Mouse (Mus musculus) heart, postnatal 0 days (tissue): ENCODE results near the gene Zcchc7.

Experiments used
- CTCF ChIP-seq: IDR thresholded peaks from 2 replicates; pipeline ENCODE4 v1.5.1; 2016; ENCODE audit warnings: antibody characterized with exemption, control low read depth, low read depth
- EP300 ChIP-seq: IDR thresholded peaks from 2 replicates; pipeline ENCODE4 v1.6.1; 2016; ENCODE audit warnings: antibody characterized with exemption, low read depth

DNA sequence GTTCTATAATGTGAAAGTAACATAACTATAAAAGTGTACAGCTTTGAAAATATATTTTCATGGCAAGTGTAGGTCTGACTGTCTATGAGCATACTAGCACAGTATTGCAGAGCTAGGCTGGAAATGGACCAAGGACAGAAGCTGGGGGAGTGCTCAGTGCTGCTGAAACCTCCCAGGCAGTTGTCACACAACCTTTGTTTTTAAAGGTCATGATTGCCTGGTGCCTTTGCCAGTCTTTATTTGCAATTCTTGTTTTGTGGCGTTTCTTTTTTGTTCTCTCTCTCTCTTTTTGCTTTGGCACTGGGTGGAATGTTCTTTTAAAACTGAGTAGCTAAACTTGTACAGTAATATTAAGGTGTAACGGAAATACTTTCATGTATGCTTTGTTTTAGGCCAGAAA, 21.0 kb downstream of the Zcchc7 start:
- no peak for TF ChIP-seq CTCF
- no peak for TF ChIP-seq EP300
